Mouse (Mus musculus) 416B (cell line): ENCODE measurements around the gene Hist1h3g.
"Not testable (repeated sequence)": the region's sequence is repeated elsewhere in the genome, so short reads cannot be mapped to it uniquely, and the experiment has no call there.

Source experiments
- DNase-seq: peaks from one replicate; pipeline ENCODE4 v3.0.0; 2011; ENCODE audit warnings: low read depth

Hist1h3g gene

DNA sequence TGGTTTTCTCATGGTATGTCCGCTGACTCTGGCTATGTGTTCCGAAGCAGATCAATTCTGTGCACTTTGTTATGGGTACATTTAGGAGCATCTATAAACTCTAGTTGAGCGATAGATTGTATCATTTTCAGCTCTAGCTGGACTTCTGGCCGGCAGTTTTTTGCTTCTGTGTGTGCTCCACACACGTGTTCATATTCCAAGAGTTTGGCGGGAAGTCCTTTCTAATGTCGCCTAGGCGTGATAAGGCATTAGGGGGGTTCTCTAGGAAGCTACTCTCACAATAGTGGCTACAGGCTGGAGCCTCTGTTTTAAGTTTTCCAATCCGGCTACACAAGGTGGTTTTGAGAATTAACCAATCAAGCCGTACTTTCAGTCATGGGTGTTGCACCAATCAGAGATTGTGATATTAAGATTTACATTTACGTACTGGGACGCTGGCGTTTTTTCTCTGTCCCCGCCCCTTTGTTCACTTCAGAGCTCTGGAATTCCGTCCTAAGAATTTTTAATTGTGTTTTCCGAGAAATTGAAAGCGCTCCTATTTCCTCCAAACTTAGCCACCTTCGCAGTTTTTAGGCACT, 20.7 kb downstream of the Hist1h3g start:
- peak; percentile 100 for DNase-seq

DNA sequence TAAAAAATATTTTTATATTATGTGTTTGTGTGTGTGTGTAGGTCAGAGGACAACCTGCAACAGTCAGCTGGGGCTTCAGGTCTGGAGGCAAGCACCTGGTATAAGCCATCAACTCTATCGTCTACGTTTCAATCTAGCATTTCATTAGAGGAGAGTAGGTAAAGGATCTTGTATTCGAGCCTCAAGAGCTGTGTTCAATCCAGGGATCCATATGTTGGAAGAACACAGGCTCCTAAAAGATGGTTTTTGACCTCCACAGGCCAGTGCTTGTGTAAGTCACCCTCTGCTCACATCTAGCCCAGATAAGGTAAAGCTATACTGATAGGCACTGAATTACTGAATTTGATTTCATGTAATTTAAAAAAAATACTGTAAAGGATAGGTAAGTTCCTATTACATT, 21.7 kb downstream of the Hist1h3g start:
- peak; percentile 63 for DNase-seq

DNA sequence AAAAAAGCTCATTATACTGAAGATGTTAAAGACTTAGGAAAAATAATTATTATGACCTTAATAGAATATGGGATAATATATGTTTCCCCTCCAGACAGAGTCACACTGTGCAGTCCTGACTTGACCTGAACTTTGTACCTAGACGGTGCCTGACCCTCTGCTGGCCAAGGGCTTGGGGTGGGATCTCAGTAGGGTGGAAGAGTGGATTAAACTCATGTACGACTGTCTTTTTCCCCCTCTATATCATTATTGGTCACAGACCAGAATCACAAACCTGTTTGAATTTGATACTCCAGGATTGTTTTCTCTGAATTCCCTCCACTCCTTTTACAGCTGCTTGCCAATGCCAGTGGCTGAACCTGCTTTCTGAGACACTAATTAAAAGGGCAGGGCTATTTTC, 25.5 kb downstream of the Hist1h3g start:
- peak; percentile 69 for DNase-seq

DNA sequence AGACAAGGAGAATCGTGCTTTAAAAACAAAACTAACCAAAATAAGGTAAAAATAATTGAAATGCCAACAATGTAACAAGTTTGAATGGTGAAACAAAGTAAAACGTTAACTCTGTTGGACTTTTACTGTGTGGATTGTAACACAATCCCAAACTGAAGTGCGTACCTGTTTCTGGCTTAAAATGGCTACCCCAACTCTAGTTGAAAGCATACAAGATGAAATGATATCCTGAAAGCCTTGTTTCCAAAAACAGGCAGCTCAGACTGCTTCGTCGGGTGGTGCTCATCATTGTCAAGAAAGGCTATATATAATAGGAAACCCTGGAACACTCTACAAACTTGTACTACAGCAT, 26.3 kb downstream of the Hist1h3g start:
- DNase-seq: not testable (repeated sequence)

DNA sequence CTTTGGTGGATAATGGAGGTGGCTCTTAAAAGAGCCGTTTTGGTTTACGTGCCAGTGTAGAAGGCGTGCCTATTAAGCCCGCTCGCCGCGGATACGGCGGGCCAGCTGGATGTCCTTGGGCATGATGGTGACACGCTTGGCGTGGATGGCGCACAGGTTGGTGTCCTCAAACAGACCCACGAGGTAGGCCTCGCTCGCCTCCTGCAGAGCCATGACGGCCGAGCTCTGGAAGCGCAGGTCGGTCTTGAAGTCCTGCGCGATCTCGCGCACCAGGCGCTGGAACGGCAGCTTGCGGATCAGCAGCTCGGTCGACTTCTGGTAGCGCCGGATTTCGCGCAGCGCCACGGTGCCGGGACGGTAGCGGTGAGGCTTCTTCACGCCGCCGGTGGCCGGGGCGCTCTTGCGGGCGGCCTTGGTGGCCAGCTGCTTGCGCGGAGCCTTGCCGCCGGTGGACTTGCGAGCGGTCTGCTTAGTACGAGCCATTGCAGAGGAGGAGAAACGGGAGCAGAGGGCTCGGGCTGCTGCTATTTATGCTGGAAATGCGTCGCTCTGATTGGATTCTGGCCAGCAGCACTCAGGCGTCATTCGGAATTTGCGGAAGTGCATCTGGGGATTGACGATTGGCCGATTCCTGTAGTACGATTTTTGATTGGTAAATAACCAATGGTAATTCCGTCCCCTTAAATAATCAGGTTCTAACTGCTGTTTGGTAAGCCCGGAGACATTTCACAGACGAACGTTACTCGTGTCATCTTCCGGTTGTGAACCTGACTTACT, 26.8 kb downstream of the Hist1h3g start, which contains the start of gene Hist1h3e:
TSS of gene Hist1h3e (minus strand) at position 487 of the 777 bp plus-strand sequence.
- DNase-seq: peak; percentile 100

DNA sequence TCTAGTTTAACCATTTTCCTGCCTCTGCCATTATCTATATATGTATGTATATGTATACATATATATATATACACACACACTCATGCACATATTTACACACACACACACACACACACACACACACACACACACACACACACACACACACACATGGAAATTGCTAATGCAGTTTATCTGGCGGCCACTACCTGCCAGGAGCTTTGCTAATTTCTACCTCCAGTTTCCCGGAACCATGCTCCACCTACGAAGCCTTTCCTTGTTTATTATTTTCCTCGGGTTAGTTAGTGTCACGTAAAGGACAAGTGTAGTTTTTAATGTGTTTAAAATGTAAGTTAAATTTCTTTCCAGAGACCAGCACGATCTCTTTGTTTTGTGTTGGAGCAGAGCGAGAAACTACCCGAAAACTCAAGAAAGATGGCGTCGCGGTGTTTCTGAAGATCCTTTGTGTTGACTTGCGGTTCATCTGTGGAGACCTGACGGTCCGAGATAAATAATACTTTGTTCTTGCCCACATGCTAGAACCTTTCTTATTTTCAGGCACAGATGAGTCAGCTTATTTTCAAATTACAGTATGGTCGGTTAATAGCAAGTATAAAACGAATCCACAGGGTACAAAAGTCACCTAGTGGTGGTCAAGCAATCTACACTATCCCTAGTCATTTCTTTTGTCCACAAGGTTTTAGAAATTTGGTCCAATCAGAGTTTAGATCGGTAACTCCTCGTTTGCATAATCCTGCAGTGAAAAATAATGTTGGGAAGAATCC, 27.7 kb downstream of the Hist1h3g start:
- DNase-seq: peak; percentile 98

DNA sequence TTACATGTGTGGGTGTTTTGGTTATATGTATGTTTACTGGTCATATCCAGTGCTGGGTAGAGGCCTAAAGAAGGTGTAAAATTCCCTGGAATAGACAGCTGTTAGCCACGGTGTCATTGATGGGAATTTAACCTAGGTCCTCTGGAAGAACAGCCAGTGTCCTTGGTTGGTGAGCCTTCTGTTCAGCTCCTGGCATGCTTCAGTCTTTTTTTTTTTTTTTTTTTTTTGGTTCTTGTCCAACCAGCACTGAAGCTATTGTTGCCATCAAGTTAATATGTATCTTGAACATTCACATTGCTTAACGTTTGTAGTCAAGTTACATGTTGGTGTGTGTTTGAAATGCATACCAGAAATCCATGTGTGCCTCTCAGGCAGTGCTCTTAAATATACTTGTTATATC, 29.3 kb downstream of the Hist1h3g start:
- DNase-seq: no peak

DNA sequence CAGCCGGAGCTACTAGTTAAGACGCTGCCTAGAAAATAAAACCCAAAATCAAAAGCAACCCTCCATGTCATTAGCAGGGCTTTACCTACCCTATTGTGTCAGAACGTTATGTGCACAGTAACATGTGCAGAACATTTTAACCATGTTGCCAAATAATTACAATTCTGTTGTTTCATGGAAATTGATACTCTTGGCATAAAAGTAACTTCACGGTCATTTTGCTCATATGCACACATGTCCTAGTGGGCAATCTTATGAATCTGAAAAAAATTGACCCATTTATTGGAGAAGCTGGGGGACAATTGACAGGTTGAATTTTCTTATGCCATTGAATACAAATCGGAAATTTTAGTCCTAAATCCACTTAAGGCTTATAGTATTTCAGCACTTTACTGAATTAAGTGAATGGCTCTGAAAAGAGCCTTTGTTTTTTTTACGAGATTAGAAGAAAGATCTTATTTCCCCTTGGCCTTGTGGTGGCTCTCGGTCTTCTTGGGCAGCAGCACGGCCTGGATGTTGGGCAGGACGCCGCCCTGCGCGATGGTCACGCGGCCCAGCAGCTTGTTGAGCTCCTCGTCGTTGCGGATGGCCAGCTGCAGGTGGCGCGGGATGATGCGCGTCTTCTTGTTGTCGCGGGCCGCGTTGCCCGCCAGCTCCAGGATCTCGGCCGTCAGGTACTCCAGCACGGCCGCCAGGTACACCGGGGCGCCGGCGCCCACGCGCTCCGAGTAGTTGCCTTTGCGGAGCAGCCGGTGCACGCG, 35.2 kb downstream of the Hist1h3g start:
- peak; percentile 91 for DNase-seq

DNA sequence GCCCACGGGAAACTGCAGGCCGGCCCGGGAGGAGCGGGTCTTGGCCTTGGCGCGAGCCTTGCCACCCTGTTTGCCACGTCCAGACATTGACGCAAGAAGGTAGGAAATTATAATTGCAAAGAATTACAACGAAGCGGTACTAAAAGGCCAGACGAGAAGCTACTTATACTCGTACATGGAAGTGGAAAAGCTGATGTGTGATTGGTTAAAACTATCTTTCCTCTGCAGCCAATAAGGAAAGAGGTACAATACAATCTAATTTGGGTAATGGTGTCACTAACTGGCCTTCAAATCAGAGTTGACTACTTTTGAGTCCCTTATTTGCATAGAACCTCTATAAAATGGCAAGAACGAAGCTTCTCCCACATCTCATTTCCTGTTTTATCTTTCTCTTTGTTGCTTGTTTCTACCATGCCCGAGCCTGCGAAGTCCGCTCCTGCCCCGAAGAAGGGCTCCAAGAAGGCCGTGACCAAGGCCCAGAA, 35.8 kb downstream of the Hist1h3g start, which contains the start of the genes Hist1h2ae and Hist1h2bg:
TSS of gene Hist1h2ae (minus strand) at position 199 of the 482 bp plus-strand sequence.
TSS of gene Hist1h2bg (plus strand) at position 375 of the 482 bp plus-strand sequence.
- peak; percentile 100 for DNase-seq

DNA sequence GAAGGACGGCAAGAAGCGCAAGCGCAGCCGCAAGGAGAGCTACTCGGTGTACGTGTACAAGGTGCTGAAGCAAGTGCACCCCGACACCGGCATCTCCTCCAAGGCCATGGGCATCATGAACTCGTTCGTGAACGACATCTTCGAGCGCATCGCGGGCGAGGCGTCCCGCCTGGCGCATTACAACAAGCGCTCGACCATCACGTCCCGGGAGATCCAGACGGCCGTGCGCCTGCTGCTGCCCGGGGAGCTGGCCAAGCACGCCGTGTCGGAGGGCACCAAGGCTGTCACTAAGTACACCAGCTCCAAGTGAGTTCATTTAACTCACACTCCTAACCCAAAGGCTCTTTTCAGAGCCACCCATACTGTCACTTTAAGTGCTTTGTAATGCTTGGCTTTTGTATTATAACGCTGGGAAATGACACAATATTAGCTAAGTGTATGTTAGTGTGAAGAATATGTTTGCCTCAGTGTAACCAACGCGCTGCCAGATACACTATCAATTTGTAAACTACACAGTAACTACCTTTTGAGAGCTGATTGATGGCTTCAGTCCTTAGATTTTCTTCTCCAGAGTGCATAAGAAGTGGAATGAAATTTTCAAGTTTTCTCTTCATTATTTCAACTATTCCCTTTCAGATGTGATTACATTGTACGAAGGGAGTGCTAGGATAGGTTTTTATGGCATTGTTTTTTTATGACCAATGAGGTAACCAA, 36.4 kb downstream of the Hist1h3g start:
- DNase-seq: peak; percentile 94

DNA sequence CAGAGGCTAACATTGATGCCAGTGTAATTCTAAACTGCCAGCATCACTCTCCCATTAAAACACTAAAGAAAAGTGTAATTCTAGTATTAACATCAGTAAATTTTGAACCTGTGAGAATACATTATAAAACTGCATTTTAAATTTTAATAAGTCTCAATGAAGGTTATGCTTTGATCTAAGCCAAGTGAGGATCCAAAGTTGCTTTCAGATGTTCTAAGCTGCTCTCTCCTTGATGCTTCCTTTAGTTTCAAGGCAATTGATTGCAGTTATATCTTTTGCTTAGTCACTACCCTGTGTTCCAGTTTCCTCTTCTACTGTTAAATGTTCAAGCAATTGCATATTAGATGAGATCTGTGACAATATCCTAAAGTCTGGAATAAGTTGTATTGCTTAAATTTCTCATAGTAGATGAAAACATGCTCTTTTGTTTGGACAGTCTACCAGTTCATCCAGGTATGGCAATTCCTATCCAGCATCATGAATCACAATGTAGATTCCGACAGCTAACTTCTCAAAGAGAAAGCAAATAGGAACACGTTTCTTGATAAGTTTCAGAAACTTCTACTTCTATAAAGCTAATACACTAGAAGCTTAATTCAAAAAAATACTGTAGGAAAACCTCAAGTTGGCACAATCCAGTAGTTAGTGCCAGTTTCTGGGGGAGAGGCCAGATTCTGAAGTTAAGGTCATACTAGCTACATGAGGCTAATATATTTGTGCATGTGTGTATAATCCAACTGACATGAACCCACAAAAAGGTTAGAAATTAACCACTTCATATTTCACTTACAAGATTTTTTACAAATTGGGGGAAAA, 37.2 kb downstream of the Hist1h3g start:
- peak; percentile 92 for DNase-seq

DNA sequence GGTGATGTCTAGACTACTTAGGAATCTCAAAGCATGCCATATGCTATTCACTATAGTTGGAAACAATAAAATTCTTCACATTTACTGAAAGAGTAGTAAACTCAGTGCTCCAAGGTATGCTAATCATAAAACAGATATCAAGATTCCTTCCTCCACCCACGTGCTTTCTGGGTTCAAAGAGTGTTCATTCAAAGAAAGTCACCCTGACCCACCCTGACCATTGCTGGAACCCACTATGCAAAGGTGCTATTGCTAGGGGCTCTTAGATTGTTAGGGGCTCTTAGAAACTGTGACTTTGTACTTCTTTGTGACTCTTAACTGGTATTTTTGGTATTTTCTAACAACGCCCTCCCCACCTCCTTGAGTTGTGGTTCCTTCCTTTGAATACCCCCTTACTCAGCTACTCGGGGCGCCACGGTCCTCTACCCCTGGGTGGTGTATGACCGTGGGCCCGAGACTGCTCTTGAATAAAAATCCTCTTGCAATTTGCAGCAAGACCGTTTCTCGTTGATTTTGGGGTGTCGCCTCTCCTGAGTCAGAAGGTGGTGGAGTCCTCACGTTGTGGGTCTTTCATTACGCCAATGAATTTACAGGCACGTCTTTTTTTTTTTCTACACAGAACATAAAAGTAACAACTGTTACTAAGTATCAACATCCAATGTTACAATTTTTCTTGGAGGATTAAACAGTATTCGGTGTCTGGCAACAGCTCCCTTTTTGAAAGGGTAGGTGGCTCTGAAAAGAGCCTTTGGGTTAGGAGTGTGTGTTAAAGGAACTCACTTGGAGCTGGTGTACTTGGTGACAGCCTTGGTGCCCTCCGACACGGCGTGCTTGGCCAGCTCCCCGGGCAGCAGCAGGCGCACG, 38.0 kb downstream of the Hist1h3g start:
- peak; percentile 87 for DNase-seq

DNA sequence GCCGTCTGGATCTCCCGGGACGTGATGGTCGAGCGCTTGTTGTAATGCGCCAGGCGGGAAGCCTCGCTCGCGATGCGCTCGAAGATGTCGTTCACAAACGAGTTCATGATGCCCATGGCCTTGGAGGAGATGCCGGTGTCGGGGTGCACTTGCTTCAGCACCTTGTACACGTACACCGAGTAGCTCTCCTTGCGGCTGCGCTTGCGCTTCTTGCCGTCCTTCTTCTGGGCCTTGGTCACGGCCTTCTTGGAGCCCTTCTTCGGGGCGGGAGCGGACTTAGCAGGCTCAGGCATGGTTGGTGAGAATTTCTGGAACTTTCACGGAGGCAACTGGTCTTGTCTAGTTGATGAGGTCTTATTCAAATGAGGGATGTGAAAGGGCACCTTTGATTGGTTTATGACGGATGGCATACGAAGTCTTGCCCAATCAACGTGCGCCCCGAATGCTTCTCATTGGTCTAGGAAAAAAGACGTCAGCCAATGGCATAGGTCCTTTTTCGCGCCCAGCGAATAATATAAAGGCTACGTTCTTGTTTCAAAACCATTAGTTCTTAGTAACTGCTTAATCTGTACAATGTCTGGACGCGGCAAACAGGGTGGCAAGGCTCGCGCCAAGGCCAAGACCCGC, 38.8 kb downstream of the Hist1h3g start, which contains the start of the genes Hist1h2bf and Hist1h2ad:
TSS of gene Hist1h2bf (minus strand) at position 299 of the 627 bp plus-strand sequence.
TSS of gene Hist1h2ad (plus strand) at position 484 of the 627 bp plus-strand sequence.
- peak; percentile 100 for DNase-seq

DNA sequence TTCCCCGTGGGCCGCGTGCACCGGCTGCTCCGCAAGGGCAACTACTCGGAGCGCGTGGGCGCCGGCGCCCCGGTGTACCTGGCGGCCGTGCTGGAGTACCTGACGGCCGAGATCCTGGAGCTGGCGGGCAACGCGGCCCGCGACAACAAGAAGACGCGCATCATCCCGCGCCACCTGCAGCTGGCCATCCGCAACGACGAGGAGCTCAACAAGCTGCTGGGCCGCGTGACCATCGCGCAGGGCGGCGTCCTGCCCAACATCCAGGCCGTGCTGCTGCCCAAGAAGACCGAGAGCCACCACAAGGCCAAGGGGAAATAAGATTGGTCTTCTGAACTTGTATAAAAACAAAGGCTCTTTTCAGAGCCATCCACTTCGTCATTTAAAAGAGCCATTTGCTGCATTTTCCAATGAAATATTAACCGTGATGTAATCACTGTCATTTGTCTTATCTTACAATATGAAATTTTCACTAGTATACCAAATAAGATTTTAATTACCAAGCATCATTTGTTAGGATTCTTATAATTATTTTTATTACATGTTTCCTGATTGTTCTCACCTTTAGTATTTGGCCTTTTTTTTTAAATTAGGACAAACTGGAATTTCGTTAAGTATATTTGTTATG, 39.4 kb downstream of the Hist1h3g start:
- peak; percentile 91 for DNase-seq

DNA sequence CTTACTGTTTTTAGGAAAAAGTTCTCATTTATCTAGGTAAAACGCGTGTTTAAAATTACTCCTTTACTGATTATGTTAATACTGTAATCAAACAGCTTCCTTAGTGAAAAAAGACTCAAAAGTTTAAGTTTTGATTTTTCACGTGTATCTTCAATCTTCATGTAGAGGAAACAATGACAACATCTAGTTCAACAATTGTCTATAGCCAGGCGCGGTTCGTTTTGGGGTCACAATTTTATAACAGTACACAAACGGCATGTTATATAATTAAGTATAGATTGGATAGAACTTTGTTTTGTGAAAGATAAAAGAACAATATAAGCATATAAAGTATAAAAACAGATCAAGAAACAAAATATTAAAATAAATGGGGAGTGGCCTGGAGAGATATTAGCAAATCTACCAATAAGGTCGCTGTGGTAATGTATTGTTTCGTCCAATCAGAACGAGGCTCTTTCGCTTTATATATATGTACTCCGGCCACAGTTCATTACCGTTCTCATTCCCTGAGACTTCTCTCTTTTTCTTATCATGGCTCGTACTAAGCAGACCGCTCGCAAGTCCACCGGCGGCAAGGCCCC, 40.1 kb downstream of the Hist1h3g start, which contains the start of gene Hist1h3d:
TSS of gene Hist1h3d (plus strand) at position 493 of the 581 bp plus-strand sequence.
- DNase-seq: peak; percentile 99

DNA sequence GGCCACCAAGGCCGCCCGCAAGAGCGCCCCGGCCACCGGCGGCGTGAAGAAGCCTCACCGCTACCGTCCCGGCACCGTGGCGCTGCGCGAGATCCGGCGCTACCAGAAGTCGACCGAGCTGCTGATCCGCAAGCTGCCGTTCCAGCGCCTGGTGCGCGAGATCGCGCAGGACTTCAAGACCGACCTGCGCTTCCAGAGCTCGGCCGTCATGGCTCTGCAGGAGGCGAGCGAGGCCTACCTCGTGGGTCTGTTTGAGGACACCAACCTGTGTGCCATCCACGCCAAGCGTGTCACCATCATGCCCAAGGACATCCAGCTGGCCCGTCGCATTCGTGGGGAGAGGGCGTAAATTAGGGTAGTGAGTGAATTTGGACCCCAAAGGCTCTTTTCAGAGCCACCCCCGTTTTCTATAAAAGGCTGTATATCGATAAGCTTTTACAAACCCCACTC, 40.7 kb downstream of the Hist1h3g start:
- peak; percentile 84 for DNase-seq

DNA sequence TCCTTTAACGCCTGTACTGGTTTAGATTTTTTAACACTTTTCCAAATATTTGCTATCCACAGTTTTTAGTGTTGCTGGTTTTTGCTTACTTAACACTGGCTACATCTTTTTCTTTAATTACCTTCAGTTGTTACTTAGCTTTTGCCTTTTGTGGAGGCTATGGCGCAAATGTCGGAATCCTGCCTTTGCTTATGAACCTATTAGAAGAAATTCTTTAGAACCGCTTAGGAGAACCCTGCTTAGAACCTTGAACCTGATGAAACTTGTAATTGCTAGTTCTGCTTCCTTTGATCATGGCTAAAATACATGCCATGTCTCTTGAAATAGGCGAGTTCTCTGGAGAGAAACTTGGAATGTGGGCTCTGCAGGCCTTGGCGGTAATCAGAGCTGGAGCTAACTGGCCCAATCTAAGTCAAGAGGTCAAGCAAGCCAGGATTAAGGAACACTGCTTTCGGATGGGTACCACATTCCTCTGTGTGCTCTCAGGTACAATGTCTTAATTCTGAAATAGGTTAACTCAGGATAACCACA, 41.2 kb downstream of the Hist1h3g start:
- DNase-seq: peak; percentile 89
